Mouse (Mus musculus) cortical plate, adult 2 months (tissue): ENCODE results near the gene Tmem136.

ENCODE experiments used
- CTCF ChIP-seq: fragments of 200-500 bp; IDR thresholded peaks from 2 replicates; pipeline ENCODE4 v1.5.1; 2011; ENCODE audit warnings: mild to moderate bottlenecking, control low read depth, low read length; ENCODE audit not compliant: insufficient read depth; ENCODE audit errors: extremely low read depth
- POLR2A ChIP-seq: fragments of 200-500 bp; IDR thresholded peaks from 2 replicates; pipeline ENCODE4 v1.6.1; 2011; ENCODE audit warnings: mild to moderate bottlenecking, low read length, control low read depth; ENCODE audit not compliant: insufficient read depth; ENCODE audit errors: extremely low read depth

- TF ChIP-seq CTCF = no peak
- no peak for TF ChIP-seq POLR2A
These were observed 597 bp upstream of the Tmem136 start for GRCm38 (mm10) chr9:43116997-43117336.
